Mouse (Mus musculus): ENCODE measurements around the gene Suclg2. TPM values are rescaled to one million over a fixed set of nuclear protein-coding genes. Genes with fewer than 3 reads are reported as not detected.
"Not testable (repeated sequence)": the region's sequence is repeated elsewhere in the genome, so short reads cannot be mapped to it uniquely, and the experiment has no call there.

Gene Suclg2
- polyA plus RNA-seq, 2 experiments from 2014 or later: 41.2 to 50.3 TPM

DNA sequence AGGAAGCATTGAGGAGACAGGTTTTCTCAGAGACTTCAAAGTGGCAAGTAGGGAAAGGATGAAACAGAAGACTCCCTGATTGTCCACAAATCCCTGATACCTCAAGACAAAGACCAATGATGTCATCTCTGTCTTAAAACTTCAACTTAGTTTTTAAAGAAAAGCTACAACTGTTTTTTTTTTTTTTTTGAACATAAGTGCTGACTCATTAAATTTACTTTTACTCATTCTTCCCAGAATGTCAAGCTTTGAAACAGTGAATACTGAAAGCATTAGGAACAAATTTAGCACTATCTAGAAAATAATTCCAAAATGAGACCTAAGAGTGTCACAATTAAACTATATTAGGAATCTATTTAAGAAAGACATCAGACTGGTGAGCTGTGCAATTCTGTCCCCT lies 98.8 kb downstream of the Suclg2 start:
- ATAC-seq: no peak

DNA sequence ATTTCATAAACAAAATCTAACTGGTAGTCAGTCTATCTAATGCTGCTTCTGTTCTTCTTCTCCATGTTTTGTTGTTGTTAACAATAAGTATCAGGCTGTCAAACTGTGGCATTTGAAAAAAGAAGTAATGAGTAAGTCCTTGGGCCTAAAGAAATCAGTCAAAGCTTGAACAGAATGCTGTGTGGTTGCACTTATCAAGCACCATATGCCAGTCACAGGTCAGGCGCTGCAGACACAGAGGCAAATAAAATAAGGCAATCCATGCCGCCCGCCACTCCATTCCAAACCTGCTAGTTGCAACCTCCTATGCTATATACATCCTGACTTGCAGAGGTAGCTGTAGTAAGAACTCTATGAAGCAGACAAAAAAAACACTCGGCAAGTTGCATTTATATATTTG lies 100.2 kb downstream of the Suclg2 start:
- ATAC-seq: no peak

DNA sequence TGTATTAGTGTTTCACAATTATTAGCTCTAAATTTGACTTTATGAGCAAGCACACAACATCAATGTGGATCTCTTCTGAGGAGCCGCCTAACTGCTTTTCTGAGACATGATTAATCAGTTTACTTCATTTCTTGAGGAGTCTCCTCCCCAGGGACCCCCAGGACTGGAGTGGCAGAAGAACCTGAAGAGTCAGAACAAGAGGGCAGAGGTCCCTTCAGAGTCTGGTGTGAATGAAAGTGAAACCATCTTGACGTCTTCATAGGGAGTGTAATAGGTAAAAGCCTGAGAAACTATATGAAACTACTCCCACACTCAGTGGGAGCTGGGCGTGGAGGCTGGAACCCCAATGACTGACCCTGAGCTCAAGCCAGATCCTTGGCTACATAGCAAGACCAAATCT lies 105.4 kb downstream of the Suclg2 start:
- ATAC-seq: peak; percentile 71

DNA sequence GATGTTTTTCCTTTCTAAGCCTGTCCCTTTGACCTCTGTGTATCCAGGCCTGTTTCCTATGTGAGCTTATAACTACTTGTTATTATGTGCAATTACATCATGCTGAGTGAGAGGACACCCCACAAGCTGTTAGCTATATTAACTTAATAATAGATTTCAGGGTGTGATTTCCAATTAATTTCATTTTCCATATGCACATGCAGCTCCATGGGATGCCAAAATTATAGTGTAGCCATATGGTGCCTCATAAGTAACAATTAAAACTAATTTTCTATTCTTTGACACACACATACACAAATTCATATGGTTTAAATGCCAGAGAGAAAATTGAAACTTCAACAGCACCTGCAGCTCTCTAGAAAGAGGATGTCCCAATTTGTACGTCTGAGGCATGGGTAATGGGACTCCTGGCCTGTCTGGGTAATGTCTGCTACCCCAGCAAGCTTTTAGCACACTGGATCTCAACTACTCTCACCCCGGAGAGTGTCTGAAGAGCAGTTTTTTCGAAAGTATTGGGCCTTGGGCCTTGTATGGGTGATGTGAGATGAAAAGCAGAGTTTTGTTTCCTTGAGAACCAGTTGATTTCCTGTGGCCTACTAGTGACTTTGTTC lies 106.1 kb downstream of the Suclg2 start:
- ATAC-seq: no peak

DNA sequence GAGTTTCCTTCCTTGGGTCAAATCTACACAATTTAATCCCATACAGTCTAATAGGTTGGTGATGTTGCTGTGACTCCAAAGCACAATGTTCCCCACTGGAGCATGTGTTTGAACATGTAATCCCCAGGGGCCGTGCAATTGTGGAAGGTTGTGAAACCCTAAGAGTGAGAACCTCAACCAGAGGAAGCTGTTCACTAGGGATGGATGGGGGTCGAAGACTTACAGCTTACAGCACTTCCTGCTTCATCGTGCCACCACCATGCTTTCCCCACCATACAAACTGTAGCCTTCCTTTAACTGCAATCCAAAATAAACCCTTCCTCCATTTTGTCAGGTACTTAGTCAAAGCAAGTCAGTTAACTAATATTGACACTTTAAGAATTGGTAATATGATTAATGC lies 107.5 kb downstream of the Suclg2 start:
- no peak for ATAC-seq

DNA sequence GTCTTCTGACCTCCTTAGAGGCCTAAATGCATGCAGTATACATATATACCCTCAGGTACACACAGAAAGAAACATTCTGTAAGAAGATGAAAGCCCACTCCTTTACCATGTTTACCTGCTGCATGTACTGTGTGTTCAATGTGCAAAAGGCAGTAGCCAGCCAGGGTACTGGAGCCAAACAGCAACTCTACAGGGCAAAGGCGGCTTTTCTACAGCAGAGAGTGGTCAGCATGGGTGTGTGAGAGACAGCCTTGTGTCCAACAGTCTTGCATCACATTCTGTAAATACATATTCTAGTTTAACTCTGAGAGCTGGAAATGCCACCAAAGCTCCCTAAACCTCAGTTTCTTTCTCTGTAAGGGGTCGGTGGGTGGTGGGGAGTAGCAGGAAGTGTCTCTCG lies 110.5 kb downstream of the Suclg2 start:
- ATAC-seq: no peak

DNA sequence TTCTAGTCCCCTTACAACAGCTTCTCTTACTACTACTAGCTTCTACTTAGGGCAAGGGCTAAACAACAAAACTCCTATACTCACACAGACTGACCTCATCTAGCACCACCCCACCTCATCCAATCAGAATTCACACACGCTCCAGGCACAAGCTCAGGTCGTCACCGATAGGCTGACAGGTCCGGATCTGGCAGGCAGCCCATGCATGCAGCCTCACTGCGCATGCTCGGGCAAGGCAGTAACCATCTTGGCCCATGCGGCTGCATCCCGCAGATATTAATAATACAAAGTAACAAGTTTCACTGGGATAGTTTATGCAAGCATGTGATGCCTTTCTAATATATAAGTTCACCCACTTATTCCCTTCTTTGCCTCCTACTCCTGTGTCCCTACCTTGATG lies 117.9 kb downstream of the Suclg2 start:
- ATAC-seq: not testable (repeated sequence)

DNA sequence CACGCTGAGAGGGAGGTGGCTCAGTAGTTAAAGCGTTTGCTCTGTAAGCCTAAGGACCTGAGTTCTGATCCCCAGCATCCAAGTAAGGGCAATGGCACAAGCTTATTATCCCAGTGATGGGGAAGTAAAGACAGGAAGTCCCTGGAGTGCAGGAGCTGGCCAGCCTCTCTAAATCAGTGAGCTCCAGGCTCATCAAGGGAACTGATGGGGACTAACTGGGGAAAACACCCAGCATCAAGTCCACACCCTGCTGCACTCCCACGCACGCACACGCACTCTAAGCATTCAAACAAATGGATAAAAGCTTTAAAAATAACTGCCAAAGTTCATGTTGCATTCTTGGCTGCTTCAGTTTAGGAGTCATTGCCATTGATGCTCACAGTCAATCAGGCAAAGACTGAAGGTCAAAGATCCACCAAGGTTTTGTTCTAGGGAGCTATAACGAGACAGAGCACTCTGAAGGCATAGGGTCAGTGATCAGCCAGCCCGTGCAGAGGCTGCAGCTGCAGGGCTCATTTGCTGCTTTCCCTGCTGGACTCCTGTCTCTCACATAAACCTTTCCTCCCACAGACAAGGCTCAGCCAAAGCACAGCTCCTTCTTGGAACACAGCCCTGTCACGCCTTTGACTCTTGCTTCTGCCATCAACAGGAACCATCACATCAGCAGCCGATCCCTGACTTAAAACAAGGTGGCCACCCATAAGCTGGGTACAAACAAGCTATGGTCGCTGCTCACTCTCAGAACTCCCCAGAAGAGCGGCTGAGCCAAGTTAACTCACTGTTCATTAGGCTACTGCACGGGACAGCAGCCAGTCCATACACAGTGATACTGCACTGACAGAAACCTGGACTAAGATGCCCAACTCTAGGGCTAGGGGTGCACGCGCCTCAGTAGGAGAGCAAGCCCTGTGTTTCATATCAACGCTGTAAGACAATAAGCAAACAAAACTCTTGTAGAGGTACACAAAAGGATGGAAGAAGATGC lies 121.5 kb downstream of the Suclg2 start:
- no peak for ATAC-seq

DNA sequence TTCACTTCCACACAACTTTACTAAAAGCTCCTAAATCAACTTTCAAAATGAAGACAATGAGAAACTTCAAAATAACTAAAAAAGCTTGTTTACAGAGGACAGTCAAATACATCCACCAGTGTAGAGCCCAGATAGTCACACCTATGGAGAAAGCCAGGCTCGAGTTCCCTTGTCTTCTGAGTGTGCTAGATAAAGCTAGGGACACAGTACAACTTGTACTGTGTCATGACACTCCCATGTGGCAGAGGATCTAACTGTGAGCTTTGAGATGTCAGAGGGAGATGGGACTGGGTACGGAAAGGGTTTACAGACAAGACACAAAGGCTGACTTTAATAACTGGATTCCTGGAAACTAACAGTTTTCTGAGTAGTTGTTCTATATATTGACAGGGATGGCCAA lies 122.7 kb downstream of the Suclg2 start:
- no peak for ATAC-seq

DNA sequence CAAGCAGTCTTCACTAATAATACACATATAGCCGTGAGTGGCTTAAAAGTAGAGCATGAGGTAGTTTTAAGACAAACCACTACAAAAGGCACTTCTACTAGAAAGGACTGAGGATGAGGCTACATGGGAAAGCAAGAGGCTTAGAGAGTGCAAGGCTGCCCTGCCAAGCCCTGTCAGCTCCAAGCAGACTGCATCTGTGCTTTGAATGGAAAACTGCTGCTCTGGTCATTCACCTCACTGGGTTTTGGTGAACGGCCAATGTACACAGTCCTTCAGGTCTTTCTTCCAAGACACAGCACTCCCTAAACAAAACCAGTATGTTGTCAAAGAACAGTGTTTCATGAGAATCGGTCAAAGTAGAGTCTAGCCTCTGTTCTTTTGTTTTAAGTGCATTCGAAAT lies 124.4 kb downstream of the Suclg2 start:
- no peak for ATAC-seq

DNA sequence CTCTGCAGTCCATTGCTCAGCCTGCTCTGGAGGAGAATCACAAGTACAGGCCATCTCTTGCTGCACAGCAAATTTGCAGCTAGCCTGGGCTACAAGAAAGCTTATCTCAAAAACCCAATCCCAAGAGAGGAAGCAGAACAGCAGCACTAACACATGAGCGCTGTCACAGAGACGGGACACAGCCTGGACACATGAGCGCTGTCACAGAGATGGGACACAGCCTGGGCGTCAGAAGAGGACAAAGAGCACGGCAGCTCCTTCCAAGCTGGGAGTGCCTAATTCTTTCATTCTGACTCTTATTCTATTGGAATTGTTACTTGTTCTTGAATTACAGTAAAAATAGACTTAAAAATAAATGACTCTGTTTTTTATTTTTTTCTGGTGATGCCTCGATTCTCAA lies 126.2 kb downstream of the Suclg2 start:
- no peak for ATAC-seq

DNA sequence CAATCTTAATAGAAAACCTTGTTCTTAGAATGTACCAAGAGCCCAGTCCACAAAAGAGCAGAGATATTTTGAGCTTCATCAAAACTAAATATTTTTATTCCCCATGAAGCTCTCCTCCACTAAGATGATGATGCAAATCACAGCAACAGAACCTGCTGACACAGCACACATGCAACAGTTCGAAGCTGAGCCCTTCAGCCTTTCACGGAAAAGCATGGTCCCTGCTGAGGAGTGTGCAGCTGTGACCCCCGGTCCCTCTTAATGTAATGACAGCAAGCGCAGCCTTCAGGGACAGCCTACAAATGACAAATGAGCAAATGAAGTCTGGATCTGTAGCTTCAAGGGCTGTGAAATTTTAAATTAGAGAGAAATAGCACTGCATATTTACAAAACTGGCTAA lies 128.1 kb downstream of the Suclg2 start:
- no peak for ATAC-seq

DNA sequence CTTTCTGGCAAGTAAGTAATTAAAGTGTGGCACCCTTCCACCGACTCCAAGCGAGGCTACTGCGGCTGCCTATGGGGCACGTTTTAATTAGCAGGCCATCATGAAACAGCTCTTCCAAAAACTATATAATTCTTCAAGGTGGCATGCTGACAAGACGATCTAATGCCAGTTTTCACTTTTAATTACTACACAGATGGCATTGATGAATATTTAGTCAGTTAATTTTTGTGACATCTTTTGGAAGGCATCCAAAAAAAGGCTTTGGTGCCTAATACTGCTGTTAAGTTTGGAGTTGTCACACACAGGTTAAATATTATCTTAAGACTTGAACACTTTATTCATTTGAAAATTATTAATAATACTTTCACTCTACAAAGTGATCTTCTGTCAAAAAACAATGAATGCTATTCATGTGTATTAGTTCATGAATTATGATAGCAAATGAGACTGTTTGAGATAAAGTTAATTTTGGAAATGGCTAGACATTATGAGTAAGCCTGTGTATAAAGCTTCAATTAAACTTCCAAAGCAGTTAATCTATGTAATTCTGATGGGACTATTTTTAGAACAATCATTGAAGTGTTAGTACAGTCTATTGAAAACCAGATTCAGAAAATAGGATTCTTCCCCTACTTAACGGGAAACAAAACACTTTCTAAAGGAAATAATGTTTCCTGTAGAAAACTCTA lies 131.3 kb downstream of the Suclg2 start:
- no peak for ATAC-seq

DNA sequence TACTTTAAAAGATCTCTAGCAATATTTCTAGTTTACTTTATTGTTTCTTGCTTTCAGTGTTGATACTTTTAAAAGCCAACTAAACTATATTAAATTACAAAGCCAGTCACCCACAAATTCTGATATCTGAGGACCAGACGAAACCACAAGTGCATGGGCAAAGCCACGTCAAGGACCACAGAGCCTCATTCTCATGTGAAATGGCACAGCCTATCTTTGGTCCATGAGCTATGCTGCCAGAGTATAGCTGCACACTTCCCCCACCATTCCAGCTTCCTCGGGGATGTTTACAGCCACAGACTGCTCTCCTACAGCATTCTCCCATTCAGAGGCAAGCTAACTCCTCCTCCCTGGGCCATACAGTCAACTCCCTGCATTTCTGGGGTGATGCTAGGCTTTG lies 136.7 kb downstream of the Suclg2 start:
- no peak for ATAC-seq

DNA sequence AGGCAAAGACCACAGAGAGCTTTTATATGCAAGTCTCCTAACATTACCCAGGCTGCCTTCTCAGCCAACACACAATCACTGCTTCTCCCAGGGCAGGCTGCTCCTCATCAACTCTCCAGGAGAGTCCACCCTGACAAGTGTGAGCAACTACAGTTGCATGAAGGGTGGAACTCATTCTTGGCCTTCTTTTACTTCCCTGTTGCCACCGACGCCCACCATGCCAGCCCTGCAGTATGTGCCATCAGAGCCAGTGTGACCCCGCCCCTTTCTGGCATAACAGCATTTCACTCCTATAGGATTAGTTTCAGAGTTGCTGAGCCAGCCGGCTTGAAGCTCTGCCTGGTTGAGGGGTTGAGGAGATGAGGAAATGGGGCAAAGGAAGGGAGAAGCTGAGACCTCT lies 138.8 kb downstream of the Suclg2 start:
- ATAC-seq: no peak

DNA sequence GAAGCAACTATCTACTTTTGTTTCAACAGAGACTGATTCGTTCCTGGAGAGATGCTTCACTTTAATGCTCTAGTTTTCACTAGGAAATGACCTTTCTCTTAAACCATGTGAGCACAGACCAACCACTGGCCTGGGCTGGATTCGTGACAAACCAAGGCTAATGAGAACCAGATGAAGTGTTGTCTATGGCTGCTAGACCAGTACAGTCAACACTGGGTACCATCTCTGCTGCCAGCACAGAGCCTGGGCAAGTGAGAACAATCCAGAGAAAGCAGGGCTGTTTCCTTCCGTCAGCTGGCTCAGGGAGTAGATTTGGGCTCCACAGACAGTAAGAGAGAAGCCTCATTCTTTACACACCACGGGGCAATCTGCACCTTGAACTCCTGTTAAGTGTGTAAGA lies 143.1 kb downstream of the Suclg2 start:
- ATAC-seq: no peak

DNA sequence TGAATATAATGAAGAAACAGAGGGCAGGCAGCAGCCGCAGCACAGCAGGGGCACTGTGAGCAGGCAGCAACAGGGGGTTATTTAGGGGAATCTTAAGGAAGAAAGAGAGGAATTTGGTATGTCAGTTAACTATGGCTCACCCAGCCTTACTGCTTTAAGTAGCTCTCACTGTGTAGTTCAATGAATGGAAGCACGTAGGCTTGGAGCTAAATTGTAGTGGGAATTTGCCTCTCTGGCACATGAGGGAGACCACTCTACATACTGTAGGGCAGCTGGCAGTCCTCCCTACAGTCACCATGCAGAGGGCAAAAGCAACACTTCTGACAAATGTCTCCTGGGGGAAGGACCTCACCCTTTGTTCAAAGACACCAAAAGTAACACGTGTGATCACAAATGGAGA lies 143.7 kb downstream of the Suclg2 start:
- ATAC-seq: no peak

DNA sequence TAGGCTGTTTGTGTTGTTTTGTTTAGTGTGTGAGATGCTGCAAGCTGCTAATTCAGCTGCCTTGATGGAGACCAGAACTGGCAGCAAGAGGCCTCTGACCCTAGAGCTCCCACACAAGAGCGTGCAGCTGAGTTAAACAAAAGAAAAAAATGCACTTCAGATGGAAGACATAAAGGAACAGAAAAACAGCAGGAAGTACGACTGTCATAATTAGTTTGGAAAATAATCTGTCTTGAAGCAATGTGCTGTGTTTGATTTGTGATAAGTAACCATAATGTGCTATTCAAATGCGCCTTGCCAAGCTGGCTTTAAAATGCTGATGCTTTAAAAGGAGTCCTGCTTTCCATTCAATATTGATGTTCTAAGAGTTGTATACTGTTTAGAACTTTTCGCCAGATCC lies 144.2 kb downstream of the Suclg2 start:
- no peak for ATAC-seq

DNA sequence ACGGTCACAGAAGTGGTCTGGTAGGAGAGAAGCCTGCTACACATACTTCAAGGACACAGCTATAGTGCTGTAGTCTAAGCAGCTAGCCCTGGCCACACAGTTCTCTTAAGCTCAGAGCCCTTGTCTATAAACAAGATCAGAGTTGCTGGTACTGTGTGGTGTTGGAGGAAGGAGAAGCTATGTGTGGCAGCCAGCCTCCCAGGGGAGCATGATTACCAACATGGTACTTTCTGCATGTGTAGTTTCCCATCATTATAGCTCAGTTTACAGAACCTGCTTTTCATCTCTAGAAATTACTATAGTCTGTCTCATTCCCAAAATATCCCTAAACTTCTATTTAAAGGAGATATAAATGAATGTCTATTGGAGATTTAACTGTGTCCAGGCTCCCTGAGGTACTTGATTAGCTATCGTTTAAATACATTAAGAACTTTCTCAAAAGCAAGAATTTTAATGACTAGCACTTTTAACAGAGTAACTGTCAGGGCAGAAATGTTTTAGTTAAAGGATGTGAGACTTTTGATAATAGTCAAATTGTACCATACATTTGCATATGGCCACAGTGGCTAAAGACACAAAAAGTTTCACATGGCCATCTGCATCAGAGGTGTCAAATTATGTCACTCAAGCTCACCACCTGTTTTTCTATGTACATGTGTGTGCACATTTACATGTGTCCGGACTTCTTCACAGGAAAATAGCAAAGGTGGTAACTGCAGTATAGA lies 145.4 kb downstream of the Suclg2 start:
- ATAC-seq: no peak

DNA sequence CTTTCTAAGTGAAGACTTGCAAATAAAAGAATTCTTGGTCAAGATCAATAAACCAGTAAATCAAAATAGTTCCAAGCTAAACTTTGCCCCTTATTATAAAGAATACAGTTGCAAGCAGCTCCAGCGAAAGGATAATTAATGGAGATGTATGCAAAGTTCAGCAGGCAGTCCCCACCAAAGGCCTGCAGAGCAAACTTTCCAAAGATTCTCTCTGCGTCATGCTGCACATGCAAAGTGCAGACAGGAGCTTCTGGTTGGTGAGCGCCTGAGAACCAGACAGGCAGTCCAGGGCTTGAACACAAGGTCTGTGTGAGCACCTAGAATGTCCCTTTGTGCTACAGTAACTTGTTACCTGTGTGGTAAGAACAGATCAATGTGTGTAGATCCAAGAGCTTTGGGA lies 147.0 kb downstream of the Suclg2 start:
- no peak for ATAC-seq

DNA sequence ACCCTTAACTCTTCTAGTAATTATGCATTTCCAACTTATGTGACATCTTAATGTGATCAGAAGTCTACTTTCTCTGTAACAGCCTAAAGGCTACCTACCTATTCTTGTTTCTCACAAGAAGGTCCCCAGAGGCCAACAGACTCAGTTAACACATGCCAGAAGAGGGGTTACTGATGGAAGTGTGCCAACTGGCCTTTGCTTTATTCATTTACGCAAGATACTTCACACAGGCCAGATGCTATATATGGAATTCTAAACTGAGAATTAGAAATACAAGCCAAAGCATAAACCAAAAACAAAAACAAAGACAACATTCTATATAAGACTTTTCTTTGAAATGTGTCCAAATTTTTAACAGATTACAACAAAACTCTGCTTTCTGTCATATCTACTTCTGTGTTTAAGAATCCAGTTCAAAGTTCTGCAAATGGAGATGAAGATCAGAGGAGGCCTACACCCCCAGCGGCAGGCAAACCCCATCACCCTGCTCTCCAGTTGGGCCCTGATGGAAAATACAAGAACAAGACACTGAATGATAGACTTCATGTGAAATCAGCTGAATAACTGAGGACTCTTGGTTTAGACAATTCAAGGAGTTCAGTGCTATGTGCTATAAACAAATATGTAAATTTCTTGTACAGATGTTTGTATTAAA lies 155.1 kb downstream of the Suclg2 start:
- no peak for ATAC-seq

DNA sequence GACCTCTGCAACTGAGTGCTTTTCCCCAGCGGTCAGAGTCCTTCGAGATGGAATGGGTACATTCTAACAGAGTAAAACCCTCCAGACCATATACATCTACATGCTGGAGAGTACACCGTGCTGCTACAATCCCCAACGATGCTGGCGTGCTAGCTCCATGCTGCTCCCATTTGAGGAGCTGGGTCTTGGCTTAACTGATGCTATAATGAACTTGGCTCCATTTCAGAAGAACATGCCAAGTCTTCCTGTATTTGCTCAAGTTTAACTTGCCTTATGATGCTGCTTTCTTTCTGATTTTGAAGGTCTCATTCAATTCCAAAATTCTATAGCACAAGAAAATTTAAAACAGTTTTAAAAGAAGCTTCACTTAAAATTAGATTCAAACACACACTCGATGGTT lies 162.3 kb downstream of the Suclg2 start:
- ATAC-seq: no peak
